Mouse (Mus musculus) spleen, adult 2 months (tissue): ENCODE data around the gene Zbtb18.

Source experiments
- CTCF ChIP-seq: fragments of 200-500 bp; IDR thresholded peaks from 2 replicates; pipeline ENCODE4 v1.5.1; 2011; ENCODE audit warnings: mild to moderate bottlenecking, inconsistent platforms; ENCODE audit not compliant: insufficient read depth, insufficient read length, insufficient replicate concordance; ENCODE audit errors: extremely low read depth
- POLR2A ChIP-seq: fragments of 200-500 bp; IDR thresholded peaks from 2 replicates; pipeline ENCODE4 v1.6.1; 2011; ENCODE audit warnings: low read depth, low read length, inconsistent platforms

DNA sequence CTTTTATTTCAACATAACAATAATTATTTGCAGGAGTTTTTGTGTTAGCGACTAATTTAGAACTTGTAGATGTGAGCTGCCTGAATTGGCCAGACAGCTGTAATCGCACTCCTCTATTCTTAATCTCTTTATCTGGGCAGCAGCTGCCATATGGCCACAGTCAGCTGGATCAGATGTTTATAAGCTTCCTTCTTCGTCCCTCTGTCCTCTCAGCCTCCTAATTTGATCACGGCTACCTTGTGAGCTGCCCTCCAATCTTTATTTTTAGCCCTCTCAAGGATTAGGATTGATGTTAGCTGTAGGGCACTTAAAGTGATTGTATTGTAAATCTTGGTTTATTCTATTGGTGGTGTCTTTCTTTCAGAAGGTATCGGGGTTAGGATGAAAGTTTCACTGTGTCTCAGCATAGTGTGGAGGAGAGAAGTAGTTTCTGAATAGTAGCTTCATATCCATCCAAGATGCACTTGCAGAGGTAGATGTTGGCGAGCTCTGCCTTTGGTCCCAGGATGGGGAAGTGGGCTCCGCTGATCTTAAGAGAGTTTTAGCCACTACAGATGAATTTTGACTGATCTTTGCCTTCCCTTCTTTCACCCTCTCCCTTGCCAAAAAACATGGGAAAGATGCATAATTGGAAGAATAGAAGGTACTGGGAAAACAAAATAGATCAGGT is 3.4 kb downstream of the Zbtb18 start:
- TF ChIP-seq CTCF (no peak), POLR2A (no peak)
